Comparison of ENCODE assay signal across 18 mouse cellular contexts in the genomic region with DNA sequence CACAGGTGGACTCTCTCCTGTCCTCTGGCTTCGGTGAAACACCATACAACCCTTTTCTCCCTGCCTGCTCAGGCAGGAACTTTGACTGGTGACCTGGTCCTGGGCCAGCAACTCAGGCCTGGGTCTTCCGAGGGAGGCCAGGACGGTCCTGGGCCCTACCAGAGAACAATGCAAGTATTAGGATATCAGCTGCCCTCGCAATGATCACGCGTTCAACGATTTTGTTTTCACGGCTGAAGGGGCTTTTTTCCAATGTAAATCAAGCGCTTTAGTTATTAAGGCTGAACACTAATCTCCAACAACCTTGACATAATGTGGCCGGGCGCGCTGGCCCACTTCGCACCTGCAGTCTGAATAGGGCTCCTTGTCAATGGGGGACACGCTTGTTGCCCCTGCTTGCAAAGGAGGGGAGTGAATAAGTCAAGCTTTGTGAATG. TPM values are rescaled to one million over a fixed set of nuclear protein-coding genes. Genes with fewer than 3 reads are reported as not detected.
DNase-seq lines count a peak whose midpoint lies in the region; ATAC-seq lines count a peak whose summit lies in the region.
"Had no signal": no experiment of that assay in that cellular context is flagged by ENCODE, and none has a peak within 500 bp of the region (broad histone marks: within the 10 kb centered on the region; RNA-seq: fewer than 3 reads in every experiment).

No protein-coding gene starts in this region.

- H3K27me3 ChIP-seq in midbrain, embryonic 11.5 days (ENCODE audit: control insufficient read depth, insufficient read depth, low read length), result peaks cover 95% of the 10 kb centered on the region
- peaks cover 88% of the 10 kb centered on the region for H3K27me3 ChIP-seq in midbrain, embryonic 14.5 days (ENCODE audit: control insufficient read depth, insufficient read depth, low read length)
- H3K27me3 ChIP-seq in hindbrain, embryonic 14.5 days (ENCODE audit: control insufficient read depth, insufficient read depth, low read length), result peaks cover 96% of the 10 kb centered on the region
- H3K27me3 ChIP-seq in neural tube, embryonic 12.5 days (replicated peaks), result peaks cover 77% of the 10 kb centered on the region

- no peak overlapping the region for H3K27ac ChIP-seq in midbrain, embryonic 11.5 days (ENCODE audit: low read depth, low read length)
- no peak overlapping the region for H3K27ac ChIP-seq in midbrain, embryonic 14.5 days (replicated peaks; ENCODE audit: low read depth, low read length)
- peak overlapping the region; percentile 6; the same call in 1 of the 2 replicates for H3K27ac ChIP-seq in hindbrain, embryonic 14.5 days
- no peak overlapping the region for H3K27ac ChIP-seq in neural tube, embryonic 12.5 days
- H3K27ac ChIP-seq: heart, embryonic 13.5 days; limb, embryonic 13.5 days had no signal

- no peaks in the 10 kb centered on the region for H3K9me3 ChIP-seq in midbrain, embryonic 11.5 days (ENCODE audit: control insufficient read depth, low read length)
- no peaks in the 10 kb centered on the region for H3K9me3 ChIP-seq in midbrain, embryonic 14.5 days (ENCODE audit: control insufficient read depth, low read length)
- no peaks in the 10 kb centered on the region for H3K9me3 ChIP-seq in hindbrain, embryonic 14.5 days (ENCODE audit: control insufficient read depth, low read length)
- H3K9me3 ChIP-seq in neural tube, embryonic 12.5 days, result no peaks in the 10 kb centered on the region
- H3K9me3 ChIP-seq: heart, embryonic 13.5 days; limb, embryonic 13.5 days had no signal

- no peaks in the 10 kb centered on the region for H3K36me3 ChIP-seq in midbrain, embryonic 11.5 days (ENCODE audit: control insufficient read depth, insufficient read depth, low read length)
- no peaks in the 10 kb centered on the region for H3K36me3 ChIP-seq in midbrain, embryonic 14.5 days (ENCODE audit: control insufficient read depth, insufficient read depth, low read length)
- no peaks in the 10 kb centered on the region for H3K36me3 ChIP-seq in hindbrain, embryonic 14.5 days (replicated peaks; ENCODE audit: control insufficient read depth, insufficient read depth)
- H3K36me3 ChIP-seq in neural tube, embryonic 12.5 days, result no peaks in the 10 kb centered on the region
- H3K36me3 ChIP-seq: heart, embryonic 13.5 days; limb, embryonic 13.5 days had no signal

- no peak overlapping the region; the same call in 1 of the 2 replicates for H3K4me2 ChIP-seq in midbrain, embryonic 11.5 days
- H3K4me2 ChIP-seq in midbrain, embryonic 14.5 days (ENCODE audit: low read length), result no peak overlapping the region
- H3K4me2 ChIP-seq in hindbrain, embryonic 14.5 days (replicated peaks), result no peak overlapping the region
- peak overlapping the region; percentile 12; the same call in 1 of the 2 replicates for H3K4me2 ChIP-seq in neural tube, embryonic 12.5 days (replicated peaks)
- H3K4me2 ChIP-seq: heart, embryonic 13.5 days; limb, embryonic 13.5 days had no signal

- H3K4me1 ChIP-seq in midbrain, embryonic 11.5 days (ENCODE audit: control insufficient read depth, insufficient read depth, low read length), result peaks cover 21% of the 10 kb centered on the region
- no peaks in the 10 kb centered on the region for H3K4me1 ChIP-seq in midbrain, embryonic 14.5 days (ENCODE audit: control insufficient read depth, insufficient read depth, low read length)
- no peaks in the 10 kb centered on the region for H3K4me1 ChIP-seq in hindbrain, embryonic 14.5 days (replicated peaks; ENCODE audit: control insufficient read depth, insufficient read depth, low read length)
- H3K4me1 ChIP-seq in neural tube, embryonic 12.5 days, result peaks cover 7% of the 10 kb centered on the region
- H3K4me1 ChIP-seq: heart, embryonic 13.5 days; limb, embryonic 13.5 days had no signal

- 2% methylated on average over 14 of the region's 14 CpGs for WGBS in midbrain, embryonic 11.5 days
- WGBS in midbrain, embryonic 14.5 days, result 4% methylated on average over 14 of the region's 14 CpGs
- WGBS in hindbrain, embryonic 14.5 days, result 4% methylated on average over 14 of the region's 14 CpGs
- 2% methylated on average over 14 of the region's 14 CpGs for WGBS in neural tube, embryonic 12.5 days

- ATAC-seq in midbrain, embryonic 11.5 days (ENCODE audit: low FRiP score), result peak; percentile 77
- no peak; the same call in 1 of the 2 replicates for ATAC-seq in midbrain, embryonic 14.5 days (ENCODE audit: low FRiP score, low TSS enrichment)
- ATAC-seq in hindbrain, embryonic 14.5 days (ENCODE audit: low FRiP score), result no peak; the same call in 1 of the 2 replicates
- peak; percentile 72 for ATAC-seq in neural tube, embryonic 12.5 days (ENCODE audit: low FRiP score, low read depth)

- no peak overlapping the region for H3K9ac ChIP-seq in midbrain, embryonic 11.5 days (ENCODE audit: low read length)
- no peak overlapping the region for H3K9ac ChIP-seq in midbrain, embryonic 14.5 days (replicated peaks; ENCODE audit: low read length)
- no peak overlapping the region for H3K9ac ChIP-seq in hindbrain, embryonic 14.5 days
- no peak overlapping the region for H3K9ac ChIP-seq in neural tube, embryonic 12.5 days
- H3K9ac ChIP-seq: heart, embryonic 13.5 days; limb, embryonic 13.5 days had no signal

- no peak overlapping the region for H3K4me3 ChIP-seq in midbrain, embryonic 11.5 days (ENCODE audit: low read depth, low read length)
- no peak overlapping the region for H3K4me3 ChIP-seq in midbrain, embryonic 14.5 days (replicated peaks; ENCODE audit: low read depth, low read length)
- no peak overlapping the region for H3K4me3 ChIP-seq in hindbrain, embryonic 14.5 days (replicated peaks; ENCODE audit: low read length)
- H3K4me3 ChIP-seq in neural tube, embryonic 12.5 days, result no peak overlapping the region
- H3K4me3 ChIP-seq: heart, embryonic 13.5 days; limb, embryonic 13.5 days had no signal

- DNase-seq in cerebellum, postnatal 10 days, result peak; percentile 62 to 65
- DNase-seq in cerebellum, adult 11 months, result no peak
- DNase-seq in midbrain, embryonic 11.5 days (ENCODE audit: low spot score, missing footprints), result peak; percentile 94
- DNase-seq in midbrain, embryonic 14.5 days, result no peak
- no peak for DNase-seq in hindbrain, embryonic 14.5 days (ENCODE audit: low spot score)
- DNase-seq in heart, adult 18-20 months, result no peak
- no peak for DNase-seq in cerebellum, adult 9-10 months
- DNase-seq: adrenal gland, postnatal 25 days; gastrocnemius, postnatal 36 days; kidney, adult 2 months; lung, postnatal 14 days; spleen, adult 18-20 months; thymus, postnatal 25 days had no signal

RNA-seq across cellular contexts. Expression of gene Zic1, which starts 28.6 kb away (rescaled TPM):
- polyA plus RNA-seq in midbrain, embryonic 11.5 days (2014; fragmentation: Nextera tagmentation; extraction: Ambion mirVana), result 13.7 and 14.8 TPM in 2 replicates
- 17.8 and 18.5 TPM in 2 replicates for polyA plus RNA-seq in midbrain, embryonic 14.5 days (2014; fragmentation: Nextera tagmentation; extraction: Ambion mirVana)
- 21.4 and 25.1 TPM in 2 replicates for polyA plus RNA-seq in hindbrain, embryonic 14.5 days (2014; fragmentation: Nextera tagmentation; extraction: Ambion mirVana)
- 19.0 and 19.9 TPM in 2 replicates for polyA plus RNA-seq in neural tube, embryonic 12.5 days (2016; fragmentation: Nextera tagmentation; extraction: Ambion mirVana)
- not detected for total RNA-seq in heart, adult 18-20 months (2021)
- total RNA-seq: adrenal gland, postnatal 25 days had no signal
- polyA plus RNA-seq: heart, embryonic 13.5 days; kidney, adult 2 months; stomach, embryonic 16.5 days had no signal

RNA-seq across cellular contexts. Expression of gene Zic4, which starts 32.0 kb away (rescaled TPM):
- polyA plus RNA-seq in midbrain, embryonic 11.5 days (2014; fragmentation: Nextera tagmentation; extraction: Ambion mirVana), result 41.7 and 42.5 TPM in 2 replicates
- 32.4 and 49.1 TPM in 2 replicates for polyA plus RNA-seq in midbrain, embryonic 14.5 days (2014; fragmentation: Nextera tagmentation; extraction: Ambion mirVana)
- polyA plus RNA-seq in hindbrain, embryonic 14.5 days (2014; fragmentation: Nextera tagmentation; extraction: Ambion mirVana), result 47.8 and 54.9 TPM in 2 replicates
- 62.8 and 66.6 TPM in 2 replicates for polyA plus RNA-seq in neural tube, embryonic 12.5 days (2016; fragmentation: Nextera tagmentation; extraction: Ambion mirVana)
- total RNA-seq in heart, adult 18-20 months (2021), result not detected
- total RNA-seq: adrenal gland, postnatal 25 days had no signal
- polyA plus RNA-seq: heart, embryonic 13.5 days; kidney, adult 2 months; liver, embryonic 16.5 days; stomach, embryonic 16.5 days had no signal

Comparison
In these comparisons a context has a peak if more than half of its experiments do, and no peak if none do; other contexts are left out.
1. DNase-seq: peak in cerebellum, postnatal 10 days (2 of 2) and midbrain, embryonic 11.5 days (single experiment); none in cerebellum, adult 11 months (single experiment), midbrain, embryonic 14.5 days (single experiment), hindbrain, embryonic 14.5 days (single experiment), heart, adult 18-20 months (0 of 2) and cerebellum, adult 9-10 months (single experiment).
2. ATAC-seq: peak in midbrain, embryonic 11.5 days (single experiment) and neural tube, embryonic 12.5 days (single experiment); none in midbrain, embryonic 14.5 days (single experiment) and hindbrain, embryonic 14.5 days (single experiment).